Mouse (Mus musculus): Measurements from ENCODE around the gene Sumf2.

GRCm38 (mm10) chr5:129875098-129875497 lies 28.3 kb downstream of the Sumf2 start:
- TF ChIP-seq POLR2A (IDR thresholded peaks at IDR 0.05; ENCODE audit: insufficient read depth, low read length): no peak
- no peak for TF ChIP-seq CTCF (IDR thresholded peaks at IDR 0.05; ENCODE audit: low read depth, low read length)
